Mouse (Mus musculus) brown adipose tissue, adult 24 weeks (tissue): ENCODE data around the gene Nsun3. TPM values are rescaled to one million over a fixed set of nuclear protein-coding genes. Genes with fewer than 3 reads are reported as not detected.

Source experiments
- polyA plus RNA-seq: library from polyadenylated mRNA; stranded (reverse); fragments of >200 nt; gene quantifications from 2 replicates; pipeline ENCODE4 v1.2.4, GENCODE M21; 2012; ENCODE audit not compliant: missing spikeins, insufficient read depth, insufficient read length

Gene Nsun3
- polyA plus RNA-seq, 1 experiment, result 18.5 TPM

Other genes with a start within 250 kb of the Nsun3 start
- gene Stx19, start 27.9 kb upstream of the Nsun3 start, polyA plus RNA-seq, result not detected in 2 replicates
- gene Arl13b, start 60.2 kb upstream of the Nsun3 start, polyA plus RNA-seq, result 4.8 and 5.4 TPM in 2 replicates
- gene Pros1, start 67.5 kb upstream of the Nsun3 start, polyA plus RNA-seq, result 7.8 and 14.1 TPM in 2 replicates